Mouse (Mus musculus) G1E (cell line): ENCODE data around the gene Arhgap45. TPM values are rescaled to one million over a fixed set of nuclear protein-coding genes. Genes with fewer than 3 reads are reported as not detected.

ENCODE experiments used
- ATAC-seq: 2 replicates; pipeline ENCODE4 v1.8.0; 2016; ENCODE audit warnings: mild to moderate bottlenecking; ENCODE audit not compliant: insufficient number of reproducible peaks, poor library complexity, low FRiP score, severe bottlenecking; ENCODE audit errors: extremely low read depth
- DNase-seq: peaks from one replicate; pipeline ENCODE4 v3.0.0; 2012; ENCODE audit warnings: low spot score
- H3K27me3 ChIP-seq: 2 replicates; pipeline ENCODE4 v1.6.1; 2012; ENCODE audit warnings: mild to moderate bottlenecking, low read length, inconsistent platforms; ENCODE audit not compliant: insufficient read depth
- H3K36me3 ChIP-seq: replicated peaks from 2 replicates; pipeline ENCODE3; 2012; ENCODE audit warnings: mild to moderate bottlenecking, inconsistent platforms
- H3K4me1 ChIP-seq: 2 replicates; pipeline ENCODE4 v1.6.1; 2012; ENCODE audit warnings: low read depth, low read length, inconsistent platforms, mixed read lengths; ENCODE audit not compliant: insufficient read depth
- H3K4me3 ChIP-seq: 2 replicates; pipeline ENCODE4 v1.5.1; 2012; ENCODE audit warnings: low read depth, mild to moderate bottlenecking, inconsistent platforms, low read length, moderate library complexity, mixed read lengths
- H3K9me3 ChIP-seq: replicated peaks from 2 replicates; pipeline ENCODE4 v1.6.1; 2012; ENCODE audit warnings: inconsistent platforms
- CTCF ChIP-seq: IDR thresholded peaks from 2 replicates; pipeline ENCODE4 v1.5.1; 2012; ENCODE audit warnings: low read depth, low read length, inconsistent platforms, mixed read lengths
- GATA1 ChIP-seq: IDR thresholded peaks from 2 replicates; pipeline ENCODE4 v1.6.1; 2012; ENCODE audit warnings: borderline replicate concordance, low read length, inconsistent platforms, mixed read lengths
- GATA2 ChIP-seq: IDR thresholded peaks from 2 replicates; pipeline ENCODE4 v1.6.1; 2012; ENCODE audit warnings: low read depth, low read length, inconsistent platforms, borderline replicate concordance
- POLR2AphosphoS5 ChIP-seq: IDR thresholded peaks from 2 replicates; pipeline ENCODE4 v1.6.1; 2012; ENCODE audit warnings: low read depth, low read length, inconsistent platforms; ENCODE audit not compliant: insufficient replicate concordance
- TAL1 ChIP-seq: conservative IDR thresholded peaks from 2 replicates; pipeline ENCODE4 v1.6.1; 2012; ENCODE audit warnings: low read depth, low read length, inconsistent platforms, mixed read lengths
- polyA plus RNA-seq: library from polyadenylated mRNA; stranded (reverse); fragments of >175 nt; gene quantifications from 2 replicates; pipeline ENCODE4 v1.2.3, GENCODE M21; 2012
- total RNA-seq, 2 experiments: library from RNA; stranded (forward) in 1 of 2; stranded (reverse) in 1 of 2; fragments of 200-1000 nt in 1 of 2; fragments of >200 nt in 1 of 2; fragmentation: Nextera tagmentation in 1 of 2; gene quantifications; 2 replicates each; pipeline ENCODE4 v1.2.3; 2014 to 2017

Arhgap45 gene
- total and polyA plus RNA-seq, 3 experiments: 56.7 to 179 (median 104) TPM

DNA sequence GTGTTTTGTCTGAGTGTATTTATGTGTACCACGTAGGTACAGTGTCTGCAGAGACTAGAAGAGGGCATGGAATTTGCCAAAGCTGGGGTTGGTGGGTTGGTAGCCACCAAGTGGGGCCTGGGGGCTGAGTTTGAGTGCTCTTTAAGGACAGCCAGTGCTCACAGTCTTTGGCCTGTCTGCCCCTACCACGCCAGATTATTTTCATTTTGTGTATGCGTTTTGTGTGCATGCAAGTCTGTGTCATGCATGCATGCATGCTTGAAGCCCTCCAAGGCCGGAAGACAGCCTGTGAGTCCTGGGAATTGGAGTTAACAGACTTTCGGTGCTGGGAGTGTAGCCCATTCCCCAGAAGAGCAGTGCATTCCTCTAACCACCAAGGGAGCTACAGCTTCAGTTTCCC is 38.9 kb downstream of the Arhgap45 start:
- ATAC-seq (no peak), DNase-seq (no peak)
- Histone ChIP-seq H3K9me3 (no peaks in the 10 kb centered on the region), H3K4me3 (peak overlapping the region; percentile 85; the same call in 1 of the 2 replicates), H3K4me1 (peaks cover 71% of the 10 kb centered on the region), H3K27me3 (no peaks in the 10 kb centered on the region; the same call in 1 of the 2 replicates), H3K36me3 (peaks cover 59% of the 10 kb centered on the region)
- no peak for TF ChIP-seq CTCF
- no peak for TF ChIP-seq GATA1
- TF ChIP-seq POLR2AphosphoS5: 0 out of 2 replicates have a peak, but pooled peaks have one; percentile 59

DNA sequence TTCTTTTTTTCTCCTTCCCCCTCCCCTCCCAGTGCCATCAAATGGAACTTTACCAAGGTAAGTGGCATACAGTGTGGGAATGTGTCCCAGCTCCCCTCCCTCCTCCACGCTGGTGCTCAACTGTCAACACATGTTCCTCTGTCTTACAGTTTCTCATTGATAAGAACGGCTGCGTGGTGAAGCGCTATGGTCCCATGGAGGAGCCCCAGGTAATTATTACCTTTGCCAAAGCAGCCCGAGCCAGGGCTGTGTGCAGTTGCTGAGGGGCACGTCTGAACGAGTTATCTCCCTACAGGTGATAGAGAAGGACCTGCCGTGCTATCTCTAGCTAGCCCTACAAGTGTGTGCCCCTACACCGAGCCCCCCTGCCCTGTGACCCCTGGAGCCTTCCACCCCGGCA is 39.4 kb downstream of the Arhgap45 start:
- TF ChIP-seq TAL1 (no peak), GATA1 (no peak), GATA2 (no peak), CTCF (no peak), POLR2AphosphoS5 (no peak)
- ATAC-seq (no peak), DNase-seq (no peak)
- Histone ChIP-seq H3K9me3 (no peaks in the 10 kb centered on the region), H3K4me3 (peak overlapping the region; percentile 85; the same call in 1 of the 2 replicates), H3K4me1 (peaks cover 71% of the 10 kb centered on the region), H3K36me3 (peaks cover 64% of the 10 kb centered on the region), H3K27me3 (no peaks in the 10 kb centered on the region; the same call in 1 of the 2 replicates)

DNA sequence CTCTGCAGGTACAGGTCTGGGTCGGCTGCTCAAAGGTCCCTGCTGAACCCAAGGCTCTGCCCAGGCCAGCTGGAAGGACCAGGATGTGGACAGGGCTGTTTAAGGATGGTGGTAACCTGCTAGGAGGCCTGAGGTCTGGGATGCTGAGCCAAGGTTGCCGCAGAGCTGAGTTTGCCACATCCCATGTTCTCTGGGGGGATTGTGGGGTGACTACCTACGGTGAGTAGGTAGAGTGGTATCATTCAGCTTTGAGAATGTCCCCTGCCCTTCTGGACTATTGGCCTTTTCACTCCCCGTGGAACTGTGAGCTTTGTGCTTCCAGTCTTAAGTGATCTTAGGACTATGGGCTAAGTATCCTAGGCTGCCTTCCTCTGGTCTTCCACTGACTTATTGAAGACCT is 40.1 kb downstream of the Arhgap45 start:
- Histone ChIP-seq H3K27me3 (no peaks in the 10 kb centered on the region; the same call in 1 of the 2 replicates), H3K4me1 (peaks cover 70% of the 10 kb centered on the region), H3K36me3 (peaks cover 70% of the 10 kb centered on the region), H3K4me3 (peak overlapping the region; percentile 49; the same call in 1 of the 2 replicates), H3K9me3 (no peaks in the 10 kb centered on the region)
- TF ChIP-seq TAL1 (no peak), CTCF (no peak)
- DNase-seq (no peak), ATAC-seq (no peak)

DNA sequence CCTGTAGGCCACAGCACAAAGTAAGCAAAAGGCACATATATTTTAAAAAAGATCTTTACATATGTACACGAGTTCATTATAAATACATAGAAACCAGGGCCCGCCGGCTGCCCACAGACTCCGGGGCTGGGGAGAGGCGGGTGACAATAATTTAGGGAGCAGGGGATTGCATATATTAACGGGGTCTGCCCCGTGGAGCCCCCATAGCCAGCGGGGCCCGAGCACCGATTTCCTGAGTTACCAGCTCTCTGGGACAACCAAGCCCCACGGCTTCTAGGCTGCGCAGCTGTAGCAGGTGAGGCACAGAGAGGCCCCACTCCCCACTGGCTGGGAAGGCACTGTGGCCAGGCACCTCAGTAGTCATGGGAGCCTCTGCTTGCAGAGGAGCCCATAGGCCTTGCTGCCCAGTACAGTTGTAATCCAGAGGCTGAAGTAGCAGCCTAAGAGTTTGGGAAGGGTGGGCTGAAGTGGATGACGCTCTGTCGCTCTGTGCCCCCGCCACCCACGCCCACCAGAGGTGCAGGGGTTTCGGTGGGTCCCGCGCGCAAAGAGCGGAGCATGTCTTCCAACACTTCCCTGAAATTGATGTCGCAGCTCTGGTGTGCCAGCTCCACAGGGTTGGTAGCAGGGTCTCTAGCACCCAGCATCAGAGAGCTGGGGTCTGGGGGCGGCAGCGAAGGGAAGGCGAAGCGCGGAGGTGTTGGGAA is 40.7 kb downstream of the Arhgap45 start:
- Histone ChIP-seq H3K27me3 (no peaks in the 10 kb centered on the region; the same call in 1 of the 2 replicates), H3K4me3 (no peak overlapping the region; the same call in 1 of the 2 replicates), H3K36me3 (peaks cover 76% of the 10 kb centered on the region), H3K4me1 (peaks cover 63% of the 10 kb centered on the region), H3K9me3 (no peaks in the 10 kb centered on the region)
- ATAC-seq: no peak
- no peak for DNase-seq
- TF ChIP-seq GATA1: no peak

DNA sequence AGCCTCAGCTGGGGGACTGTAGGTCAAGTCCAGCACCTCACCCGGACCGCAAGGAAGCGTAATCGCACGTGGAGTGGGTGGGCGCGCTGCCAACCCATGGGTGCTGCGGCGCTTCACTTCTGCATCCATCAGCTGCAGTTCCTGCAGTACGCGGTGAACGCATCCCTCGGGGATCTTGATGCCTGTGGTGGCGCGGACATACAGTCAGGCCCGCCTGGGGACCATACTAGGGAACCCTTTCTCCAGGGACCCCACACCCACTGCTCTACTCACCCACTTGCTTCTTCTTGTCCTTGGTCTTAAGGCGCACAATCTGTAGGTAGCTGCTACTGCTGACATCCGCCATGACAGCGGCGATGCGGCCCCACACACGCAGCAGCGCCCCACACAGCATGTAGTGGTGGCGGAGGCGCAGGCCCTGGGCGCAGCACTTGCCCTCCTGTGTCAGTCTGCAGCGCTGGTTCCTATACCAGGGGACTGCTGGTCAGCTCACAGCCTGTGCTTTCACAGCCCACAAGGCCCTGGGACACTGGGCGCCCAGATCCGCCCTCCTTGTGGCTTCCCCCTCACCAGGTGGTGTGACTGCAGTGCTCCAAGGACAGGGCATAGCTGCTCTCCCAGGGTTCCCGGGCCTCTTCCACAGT is 41.4 kb downstream of the Arhgap45 start:
- H3K36me3 ChIP-seq: peaks cover 83% of the 10 kb centered on the region
- no peak for ATAC-seq
- no peaks in the 10 kb centered on the region for H3K9me3 ChIP-seq
- no peak overlapping the region; the same call in 1 of the 2 replicates for H3K4me3 ChIP-seq
- H3K4me1 ChIP-seq: peaks cover 57% of the 10 kb centered on the region
- no peak for TF ChIP-seq GATA1
- TF ChIP-seq TAL1: no peak
- no peak for TF ChIP-seq CTCF
- TF ChIP-seq GATA2: no peak
- TF ChIP-seq POLR2AphosphoS5: no peak
- no peaks in the 10 kb centered on the region; the same call in 1 of the 2 replicates for H3K27me3 ChIP-seq
- DNase-seq: no peak

DNA sequence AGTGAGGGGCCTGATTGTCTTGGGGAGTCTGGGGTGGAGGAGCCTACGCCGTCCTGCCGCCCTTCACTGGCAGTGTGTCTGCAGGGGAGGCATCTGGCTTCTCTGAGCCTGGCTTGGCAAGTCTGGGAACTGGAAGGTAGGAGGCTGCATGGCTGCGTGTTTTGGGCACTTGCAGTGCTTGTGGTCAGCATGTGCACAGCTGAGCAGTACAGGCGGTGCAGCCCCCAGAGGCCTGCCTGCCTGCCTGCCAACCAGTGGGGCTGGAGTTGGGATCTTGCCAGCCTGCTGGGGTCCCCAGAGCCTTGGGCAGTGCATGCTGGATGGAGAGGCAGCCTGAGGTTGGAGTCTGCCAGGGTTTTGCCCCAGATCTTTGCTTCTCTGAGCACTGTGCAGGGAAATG is 46.7 kb downstream of the Arhgap45 start:
- peaks cover 35% of the 10 kb centered on the region for H3K4me1 ChIP-seq
- H3K4me3 ChIP-seq: no peak overlapping the region
- no peak for ATAC-seq
- no peaks in the 10 kb centered on the region; the same call in 1 of the 2 replicates for H3K27me3 ChIP-seq
- DNase-seq: no peak
- TF ChIP-seq GATA2 (no peak), GATA1 (no peak), TAL1 (no peak), POLR2AphosphoS5 (no peak), CTCF (no peak)
- H3K36me3 ChIP-seq: peaks cover 98% of the 10 kb centered on the region
- H3K9me3 ChIP-seq: no peaks in the 10 kb centered on the region
